Mouse (Mus musculus) adrenal gland, postnatal 14 days (tissue): ENCODE data around the gene 1700011L22Rik. TPM values are rescaled to one million over a fixed set of nuclear protein-coding genes. Genes with fewer than 3 reads are reported as not detected.
A peak's percentile ranks its signal among the peaks of the same experiment; 100 is the strongest.

Source experiments
- DNase-seq: peaks from one replicate; pipeline ENCODE4 v3.0.0; 2021; ENCODE audit warnings: mixed read lengths
- long read RNA-seq, 2 experiments: library from polyadenylated mRNA; stranded (forward); transcript quantifications; one replicate each; pipeline ENCODE4 v2.0.0; 2021
- total RNA-seq: library from RNA; stranded (reverse); gene quantifications from 2 replicates; pipeline ENCODE4 v1.2.3, GENCODE M21; 2021

Gene 1700011L22Rik
- total RNA-seq: not detected in 2 replicates
- long read RNA-seq, experiment 1: 0 reads
- long read RNA-seq, experiment 2: 0 reads

- no peak for DNase-seq
Measured at GRCm38 (mm10) chr8:79248470-79248869, at the start of gene 1700011L22Rik. Gene 1700011L22Rik (minus strand): TSS chr8:79248570.

GRCm38 (mm10) chr8:79297763-79298162 is 49.4 kb upstream of the 1700011L22Rik start:
- peak; percentile 87 for DNase-seq

GRCm38 (mm10) chr8:79295276-79296105 is 47.1 kb upstream of the 1700011L22Rik start:
- no peak for DNase-seq

GRCm38 (mm10) chr8:79294610-79295275 is 46.4 kb upstream of the 1700011L22Rik start, which contains the start of gene Mmaa:
Gene Mmaa (minus strand): TSS chr8:79294937.
- DNase-seq: peak; percentile 99

GRCm38 (mm10) chr8:79293841-79294240 is 45.5 kb upstream of the 1700011L22Rik start:
- no peak for DNase-seq

GRCm38 (mm10) chr8:79292712-79293264 is 44.4 kb upstream of the 1700011L22Rik start:
- no peak for DNase-seq

- peak; percentile 26 for DNase-seq
Measured at GRCm38 (mm10) chr8:79289592-79289991, 41.2 kb upstream of the 1700011L22Rik start.

- DNase-seq: no peak
Measured at GRCm38 (mm10) chr8:79288681-79289080, 40.3 kb upstream of the 1700011L22Rik start.

GRCm38 (mm10) chr8:79288250-79288649 is 39.9 kb upstream of the 1700011L22Rik start:
- no peak for DNase-seq

- no peak for DNase-seq
Measured at GRCm38 (mm10) chr8:79286424-79286823, 38.1 kb upstream of the 1700011L22Rik start.

GRCm38 (mm10) chr8:79284626-79285025 is 36.3 kb upstream of the 1700011L22Rik start:
- DNase-seq: no peak

- no peak for DNase-seq
Measured at GRCm38 (mm10) chr8:79281376-79281890, 33.1 kb upstream of the 1700011L22Rik start.

GRCm38 (mm10) chr8:79277264-79277870 is 29.0 kb upstream of the 1700011L22Rik start:
- DNase-seq: no peak

GRCm38 (mm10) chr8:79274940-79275339 is 26.6 kb upstream of the 1700011L22Rik start:
- no peak for DNase-seq

- DNase-seq: no peak
Measured at GRCm38 (mm10) chr8:79273776-79274175, 25.4 kb upstream of the 1700011L22Rik start.

GRCm38 (mm10) chr8:79272676-79273075 is 24.3 kb upstream of the 1700011L22Rik start:
- DNase-seq: no peak

- no peak for DNase-seq
Measured at GRCm38 (mm10) chr8:79268921-79269320, 20.6 kb upstream of the 1700011L22Rik start.

GRCm38 (mm10) chr8:79261920-79262319 is 13.6 kb upstream of the 1700011L22Rik start:
- no peak for DNase-seq

GRCm38 (mm10) chr8:79256076-79256705 is 7.8 kb upstream of the 1700011L22Rik start:
- no peak for DNase-seq

- no peak for DNase-seq
Measured at GRCm38 (mm10) chr8:79253742-79254141, 5.4 kb upstream of the 1700011L22Rik start.

GRCm38 (mm10) chr8:79243422-79243821 is 4.9 kb downstream of the 1700011L22Rik start:
- DNase-seq: no peak

- DNase-seq: no peak
Measured at GRCm38 (mm10) chr8:79239996-79240395, 8.4 kb downstream of the 1700011L22Rik start.
